Comparison of ENCODE assay signal across 18 mouse cellular contexts in the genomic region with DNA sequence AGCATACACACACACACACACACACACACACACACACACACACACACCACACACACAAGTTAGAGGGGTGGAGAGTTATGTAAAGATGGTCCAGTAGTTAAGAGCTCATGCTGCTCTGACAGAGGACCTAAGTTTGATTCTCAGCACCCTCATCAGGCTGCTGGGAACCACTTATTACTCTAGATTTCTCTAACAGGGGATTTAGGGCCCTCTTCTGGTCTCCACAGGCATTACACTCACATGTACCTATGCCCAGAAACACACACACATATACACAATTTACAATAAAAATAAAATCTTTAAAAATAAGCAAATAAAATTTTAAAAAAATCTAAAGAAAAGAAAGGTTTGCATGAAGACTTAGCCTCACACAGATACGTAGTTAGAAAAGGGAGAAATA.
"Had no signal": no experiment of that assay in that cellular context is flagged by ENCODE, and none has a peak within 500 bp of the region (broad histone marks: within the 10 kb centered on the region; RNA-seq: fewer than 3 reads in every experiment).

No protein-coding gene starts in this region.

- H3K4me3 ChIP-seq: left cerebral cortex, adult 2 months; limb, embryonic 12.5 days; limb, embryonic 15.5 days; midbrain, embryonic 12.5 days; myocyte; neural tube, embryonic 13.5 days had no signal

- DNase-seq: kidney, adult 18-20 months; kidney, adult 9 months; kidney, postnatal 14 days; kidney, postnatal 4 days; layer of hippocampus, postnatal 36 days; left cerebral cortex, postnatal 4 days; liver, postnatal 0 days; lung, postnatal 14 days; lung, postnatal 4 days; thymus, adult 2 months; thymus, postnatal 25 days had no signal

- H3K4me1 ChIP-seq: midbrain, embryonic 12.5 days had no signal

- H3K27ac ChIP-seq: left cerebral cortex, adult 2 months; limb, embryonic 12.5 days; limb, embryonic 15.5 days; liver, embryonic 14.5 days; midbrain, embryonic 12.5 days; neural tube, embryonic 13.5 days had no signal

- H3K27me3 ChIP-seq: limb, embryonic 12.5 days; limb, embryonic 15.5 days; midbrain, embryonic 12.5 days; neural tube, embryonic 13.5 days had no signal

- H3K9me3 ChIP-seq: limb, embryonic 12.5 days; limb, embryonic 15.5 days; midbrain, embryonic 12.5 days; neural tube, embryonic 13.5 days had no signal

- H3K36me3 ChIP-seq: limb, embryonic 12.5 days; limb, embryonic 15.5 days; midbrain, embryonic 12.5 days; neural tube, embryonic 13.5 days had no signal
